Mouse (Mus musculus) hindbrain, embryonic 13.5 days (tissue): ENCODE measurements around the gene Msl1. TPM values are rescaled to one million over a fixed set of nuclear protein-coding genes. Genes with fewer than 3 reads are reported as not detected.
A peak's percentile ranks its signal among the peaks of the same experiment; 100 is the strongest.

ENCODE experiments used
- ATAC-seq: fragments of 200-750 bp; cut with Nextera tagmentation; 2 replicates; pipeline ENCODE4 v1.8.0; 2017; ENCODE audit warnings: moderate TSS enrichment; ENCODE audit not compliant: low FRiP score
- H3K27ac ChIP-seq: fragments of 300-500 bp; sonication (generic); 2 replicates; pipeline ENCODE4 v1.5.1; 2015; ENCODE audit warnings: inconsistent platforms, mild to moderate bottlenecking, moderate library complexity
- H3K27me3 ChIP-seq: fragments of 300-500 bp; sonication (generic); 2 replicates; pipeline ENCODE4 v1.6.1; 2015; ENCODE audit warnings: mild to moderate bottlenecking, inconsistent platforms
- H3K36me3 ChIP-seq: fragments of 300-500 bp; sonication (generic); 2 replicates; pipeline ENCODE4 v1.6.1; 2015; ENCODE audit warnings: mild to moderate bottlenecking, inconsistent platforms
- H3K4me1 ChIP-seq: fragments of 300-500 bp; sonication (generic); replicated peaks from 2 replicates; pipeline ENCODE4 v1.6.1; 2015; ENCODE audit warnings: inconsistent platforms
- H3K4me2 ChIP-seq: fragments of 300-500 bp; sonication (generic); 2 replicates; pipeline ENCODE4 v1.6.1; 2015; ENCODE audit warnings: inconsistent platforms, mild to moderate bottlenecking, moderate library complexity
- H3K4me3 ChIP-seq: fragments of 300-500 bp; sonication (generic); 2 replicates; pipeline ENCODE4 v1.5.1; 2015; ENCODE audit warnings: mild to moderate bottlenecking, inconsistent platforms
- H3K9ac ChIP-seq: fragments of 300-500 bp; sonication (generic); 2 replicates; pipeline ENCODE4 v1.6.1; 2015; ENCODE audit warnings: mild to moderate bottlenecking, inconsistent platforms
- H3K9me3 ChIP-seq: fragments of 300-500 bp; sonication (generic); 2 replicates; pipeline ENCODE4 v1.6.1; 2016; ENCODE audit warnings: inconsistent platforms
- WGBS: fragments of 180-500 bp; shearing (Covaris S2); methylation state at CpG from one replicate; pipeline ENCODE4 v1.1.7; 2015; 5-methylcytosine and 5-hydroxymethylcytosine counted together
- polyA plus RNA-seq: library from polyadenylated mRNA; unstranded; fragments of >200 nt; fragmentation: Nextera tagmentation; extraction: Ambion mirVana; gene quantifications from 2 replicates; pipeline ENCODE4 v1.2.1, GENCODE M21; 2015

Msl1 gene
- polyA plus RNA-seq, 1 experiment from 2014 or later: 33.0 TPM

- Histone ChIP-seq H3K27me3 (no peaks in the 10 kb centered on the region), H3K4me3 (peak within 1 kb of the TSS; percentile 44), H3K36me3 (peaks cover 21% of the 10 kb centered on the region), H3K27ac (peak within 1 kb of the TSS; percentile 71), H3K9me3 (no peaks in the 10 kb centered on the region), H3K9ac (peak within 1 kb of the TSS; percentile 66), H3K4me1 (peaks cover 48% of the 10 kb centered on the region), H3K4me2 (peak within 1 kb of the TSS; percentile 79)
- ATAC-seq: peak; percentile 41
- 1% methylated on average over 22 of the region's 22 CpGs for WGBS
Measured at GRCm38 (mm10) chr11:98774582-98775347, 20.6 kb upstream of the Msl1 start, which contains the start of gene Nr1d1. Gene Nr1d1, minus strand, starts transcription at chr11:98775333.

GRCm38 (mm10) chr11:98775348-98776051, 19.8 kb upstream of the Msl1 start:
- H3K36me3 ChIP-seq: peaks cover 14% of the 10 kb centered on the region
- peak overlapping the region; percentile 62 for H3K27ac ChIP-seq
- peaks cover 48% of the 10 kb centered on the region for H3K4me1 ChIP-seq
- peak overlapping the region; percentile 79 for H3K4me2 ChIP-seq
- WGBS: 7% methylated on average over 15 of the region's 15 CpGs
- H3K4me3 ChIP-seq: peak overlapping the region; percentile 44
- no peaks in the 10 kb centered on the region for H3K27me3 ChIP-seq
- ATAC-seq: peak; percentile 86
- H3K9me3 ChIP-seq: no peaks in the 10 kb centered on the region
- peak overlapping the region; percentile 66; the same call in 1 of the 2 replicates for H3K9ac ChIP-seq

- Histone ChIP-seq H3K9ac (peak overlapping the region; percentile 19; the same call in 1 of the 2 replicates), H3K27me3 (no peaks in the 10 kb centered on the region), H3K9me3 (no peaks in the 10 kb centered on the region), H3K27ac (peak overlapping the region; percentile 62), H3K36me3 (peaks cover 7% of the 10 kb centered on the region; the same call in 1 of the 2 replicates), H3K4me3 (no peak overlapping the region), H3K4me1 (peaks cover 48% of the 10 kb centered on the region), H3K4me2 (peak overlapping the region; percentile 79)
- no peak for ATAC-seq
- 56% methylated on average over 12 of the region's 12 CpGs for WGBS
Measured at GRCm38 (mm10) chr11:98776052-98776764, 19.1 kb upstream of the Msl1 start.

GRCm38 (mm10) chr11:98776843-98777590, 18.3 kb upstream of the Msl1 start:
- H3K27me3 ChIP-seq: no peaks in the 10 kb centered on the region
- peak overlapping the region; percentile 19; the same call in 1 of the 2 replicates for H3K9ac ChIP-seq
- ATAC-seq: no peak
- peaks cover 54% of the 10 kb centered on the region for H3K4me1 ChIP-seq
- peak overlapping the region; percentile 62 for H3K27ac ChIP-seq
- H3K36me3 ChIP-seq: no peaks in the 10 kb centered on the region
- 17% methylated on average over 9 of the region's 9 CpGs for WGBS
- no peak overlapping the region for H3K4me3 ChIP-seq
- H3K4me2 ChIP-seq: 0 out of 2 replicates have a peak overlapping the region, but pooled peaks have one; percentile 15
- no peaks in the 10 kb centered on the region for H3K9me3 ChIP-seq

GRCm38 (mm10) chr11:98777888-98778287, 17.4 kb upstream of the Msl1 start:
- H3K9me3 ChIP-seq: no peaks in the 10 kb centered on the region
- H3K9ac ChIP-seq: no peak overlapping the region
- no peak overlapping the region for H3K4me2 ChIP-seq
- peaks cover 58% of the 10 kb centered on the region for H3K4me1 ChIP-seq
- no peak overlapping the region for H3K4me3 ChIP-seq
- no peak overlapping the region for H3K27ac ChIP-seq
- H3K27me3 ChIP-seq: no peaks in the 10 kb centered on the region
- H3K36me3 ChIP-seq: no peaks in the 10 kb centered on the region
- ATAC-seq: no peak

- Histone ChIP-seq H3K27me3 (no peaks in the 10 kb centered on the region), H3K9me3 (no peaks in the 10 kb centered on the region), H3K27ac (peak overlapping the region; percentile 40), H3K36me3 (no peaks in the 10 kb centered on the region), H3K4me3 (no peak overlapping the region), H3K4me2 (peak overlapping the region; percentile 48), H3K9ac (peak overlapping the region; percentile 39; the same call in 1 of the 2 replicates), H3K4me1 (peaks cover 51% of the 10 kb centered on the region)
- whole genome bisulfite sequencing: 12% methylated on average over 13 of the region's 14 CpGs
- no peak for ATAC-seq
Measured at GRCm38 (mm10) chr11:98781851-98782512, 13.3 kb upstream of the Msl1 start.

- Histone ChIP-seq H3K4me2 (peak overlapping the region; percentile 48), H3K36me3 (no peaks in the 10 kb centered on the region), H3K4me1 (peaks cover 55% of the 10 kb centered on the region), H3K9ac (peak overlapping the region; percentile 51), H3K27ac (peak overlapping the region; percentile 83), H3K9me3 (no peaks in the 10 kb centered on the region), H3K4me3 (peak overlapping the region; percentile 8; the same call in 1 of the 2 replicates), H3K27me3 (no peaks in the 10 kb centered on the region)
- no peak for ATAC-seq
- 1% methylated on average over 17 of the region's 17 CpGs for WGBS
Measured at GRCm38 (mm10) chr11:98782651-98783235, 12.6 kb upstream of the Msl1 start.

GRCm38 (mm10) chr11:98783236-98783696, 12.1 kb upstream of the Msl1 start:
- no peaks in the 10 kb centered on the region for H3K27me3 ChIP-seq
- H3K4me1 ChIP-seq: peaks cover 56% of the 10 kb centered on the region
- peak overlapping the region; percentile 83 for H3K27ac ChIP-seq
- WGBS: 2% methylated on average over 20 of the region's 20 CpGs
- H3K4me3 ChIP-seq: peak overlapping the region; percentile 8
- peak overlapping the region; percentile 51 for H3K9ac ChIP-seq
- peak; percentile 22; the same call in 1 of the 2 replicates for ATAC-seq
- H3K36me3 ChIP-seq: no peaks in the 10 kb centered on the region
- H3K9me3 ChIP-seq: no peaks in the 10 kb centered on the region
- peak overlapping the region; percentile 48 for H3K4me2 ChIP-seq

- no peak for ATAC-seq
- peaks cover 62% of the 10 kb centered on the region for H3K4me1 ChIP-seq
- no peak overlapping the region for H3K4me2 ChIP-seq
- no peak overlapping the region for H3K4me3 ChIP-seq
- H3K27ac ChIP-seq: no peak overlapping the region; the same call in 1 of the 2 replicates
- H3K9ac ChIP-seq: no peak overlapping the region
- no peaks in the 10 kb centered on the region for H3K36me3 ChIP-seq
- WGBS: 74% methylated on average over 4 of the region's 4 CpGs
- no peaks in the 10 kb centered on the region for H3K27me3 ChIP-seq
- H3K9me3 ChIP-seq: no peaks in the 10 kb centered on the region
Measured at GRCm38 (mm10) chr11:98784139-98784538, 11.2 kb upstream of the Msl1 start.

- peak overlapping the region; percentile 83 for H3K27ac ChIP-seq
- peaks cover 70% of the 10 kb centered on the region for H3K4me1 ChIP-seq
- H3K36me3 ChIP-seq: no peaks in the 10 kb centered on the region
- 75% methylated on average over 10 of the region's 10 CpGs for WGBS
- H3K9ac ChIP-seq: no peak overlapping the region
- H3K4me3 ChIP-seq: no peak overlapping the region
- H3K9me3 ChIP-seq: no peaks in the 10 kb centered on the region
- no peak for ATAC-seq
- H3K27me3 ChIP-seq: no peaks in the 10 kb centered on the region
- H3K4me2 ChIP-seq: no peak overlapping the region
Measured at GRCm38 (mm10) chr11:98785214-98785613, 10.1 kb upstream of the Msl1 start.
